Mouse (Mus musculus) E14TG2a.4 (cell line): ENCODE measurements around the gene B4galt2.

ENCODE experiments used
- CTCF ChIP-seq: conservative IDR thresholded peaks from 2 replicates; pipeline ENCODE4 v1.5.1; 2014; ENCODE audit warnings: low read length
- POU5F1 ChIP-seq: IDR thresholded peaks from 2 replicates; pipeline ENCODE4 v1.6.1; 2014; ENCODE audit warnings: low read length, borderline replicate concordance

DNA sequence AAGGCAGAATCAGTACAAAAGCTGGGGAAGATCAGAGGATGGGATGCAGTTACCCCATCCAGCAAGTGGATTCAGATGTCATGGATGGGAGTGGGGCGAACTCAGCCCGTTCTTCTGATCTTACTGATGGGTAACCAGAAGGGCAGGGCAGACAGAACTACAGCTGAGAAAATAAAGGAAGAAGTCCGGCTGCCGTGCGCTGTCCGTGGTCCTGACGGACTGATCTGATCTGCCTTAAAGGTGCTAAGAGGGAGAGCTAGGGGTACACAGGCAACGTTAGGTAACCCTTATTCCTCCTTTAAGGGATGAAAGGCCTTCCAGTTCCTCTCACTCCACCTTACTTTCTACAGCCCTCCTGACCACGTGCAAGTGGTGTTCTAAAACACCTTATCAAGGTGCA, 10.1 kb upstream of the B4galt2 start:
- TF ChIP-seq CTCF (no peak), POU5F1 (no peak)
